ENCODE assay signal across 8 mouse cellular contexts in genomic region chr17:29887881-29888826, GRCm38 (mm10).
A peak's percentile ranks its signal among the peaks of the same experiment; 100 is the strongest.
DNase-seq lines count a peak whose midpoint lies in the region; ATAC-seq and TF ChIP-seq lines count a peak whose summit lies in the region.

No protein-coding gene starts in this region.

- H3K9me3 ChIP-seq in forebrain, embryonic 15.5 days: no peaks in the 10 kb centered on the region
- H3K9me3 ChIP-seq in hindbrain, embryonic 13.5 days: no peaks in the 10 kb centered on the region
- no peaks in the 10 kb centered on the region for H3K9me3 ChIP-seq in midbrain, embryonic 15.5 days

- TF ChIP-seq POLR2A in lung, adult 2 months (IDR thresholded peaks at IDR 0.05; ENCODE audit: borderline replicate concordance, extremely low read depth, low read depth, low read length): no peak
- TF ChIP-seq POLR2A in brain, embryonic 14.5 days (IDR thresholded peaks at IDR 0.05; ENCODE audit: borderline replicate concordance, extremely low read depth, insufficient read depth, insufficient read length, poor library complexity, severe bottlenecking): peak; percentile 62

- peak; percentile 44 for ATAC-seq in forebrain, embryonic 15.5 days (replicated peaks)
- ATAC-seq in hindbrain, embryonic 13.5 days (ENCODE audit: low FRiP score): peak; percentile 62
- peak; percentile 58 for ATAC-seq in midbrain, embryonic 15.5 days (replicated peaks)

- peak overlapping the region; percentile 97 for H3K4me2 ChIP-seq in forebrain, embryonic 15.5 days (replicated peaks)
- peak overlapping the region; percentile 95 for H3K4me2 ChIP-seq in hindbrain, embryonic 13.5 days
- H3K4me2 ChIP-seq in midbrain, embryonic 15.5 days: peak overlapping the region; percentile 96

- H3K27ac ChIP-seq in forebrain, embryonic 15.5 days (replicated peaks): peak overlapping the region; percentile 94
- H3K27ac ChIP-seq in hindbrain, embryonic 13.5 days: peak overlapping the region; percentile 92
- H3K27ac ChIP-seq in midbrain, embryonic 15.5 days: peak overlapping the region; percentile 91

- TF ChIP-seq CTCF in lung, adult 2 months (IDR thresholded peaks at IDR 0.05; ENCODE audit: insufficient read depth, low read length): no peak
- TF ChIP-seq CTCF in brain, embryonic 14.5 days (IDR thresholded peaks at IDR 0.05; ENCODE audit: borderline replicate concordance, extremely low read depth, insufficient read depth, insufficient read length): no peak

- under 1% methylated on average over 89 of the region's 93 CpGs for WGBS in lung, adult 2 months
- WGBS in forebrain, embryonic 15.5 days: under 1% methylated on average over 91 of the region's 93 CpGs
- under 1% methylated on average over 62 of the region's 93 CpGs for WGBS in hindbrain, embryonic 13.5 days
- WGBS in midbrain, embryonic 15.5 days: under 1% methylated on average over 88 of the region's 93 CpGs

- peak; percentile 20 for DNase-seq in lung, adult 2 months
- DNase-seq in lung, postnatal 36 days: no peak
- DNase-seq in brain, embryonic 14.5 days (ENCODE audit: low read depth): peak; percentile 97
- DNase-seq in left cerebral cortex, postnatal 36 days (ENCODE audit: low spot score in 2 of 2): peak; percentile 49 to 58
- DNase-seq in urinary bladder, postnatal 25 days (ENCODE audit: low spot score): peak; percentile 36

- peak overlapping the region; percentile 87 for H3K9ac ChIP-seq in forebrain, embryonic 15.5 days (replicated peaks)
- H3K9ac ChIP-seq in hindbrain, embryonic 13.5 days: peak overlapping the region; percentile 87
- peak overlapping the region; percentile 74 for H3K9ac ChIP-seq in midbrain, embryonic 15.5 days

- H3K4me1 ChIP-seq in lung, adult 2 months (ENCODE audit: control insufficient read depth, insufficient read depth, low read length): peaks cover 14% of the 10 kb centered on the region
- peaks cover 72% of the 10 kb centered on the region for H3K4me1 ChIP-seq in forebrain, embryonic 15.5 days
- H3K4me1 ChIP-seq in hindbrain, embryonic 13.5 days (replicated peaks): peaks cover 76% of the 10 kb centered on the region
- H3K4me1 ChIP-seq in midbrain, embryonic 15.5 days: peaks cover 67% of the 10 kb centered on the region

- intact Hi-C loops in left cerebral cortex, postnatal 36 days (cut with DNase I): loop anchor here (5.0 kb wide), 4 partner anchors 89 to 569 kb away; partner anchors contain the start of gene Zfand3

- H3K36me3 ChIP-seq in forebrain, embryonic 15.5 days: no peaks in the 10 kb centered on the region
- H3K36me3 ChIP-seq in hindbrain, embryonic 13.5 days: no peaks in the 10 kb centered on the region
- H3K36me3 ChIP-seq in midbrain, embryonic 15.5 days (replicated peaks): no peaks in the 10 kb centered on the region

- H3K4me3 ChIP-seq in lung, adult 2 months (replicated peaks; ENCODE audit: extremely low read depth, low read depth, low read length): peak overlapping the region; percentile 51
- peak overlapping the region; percentile 79 for H3K4me3 ChIP-seq in forebrain, embryonic 15.5 days
- H3K4me3 ChIP-seq in hindbrain, embryonic 13.5 days: peak overlapping the region; percentile 71
- H3K4me3 ChIP-seq in midbrain, embryonic 15.5 days: peak overlapping the region; percentile 77

- H3K27me3 ChIP-seq in forebrain, embryonic 15.5 days: no peaks in the 10 kb centered on the region
- peaks cover 49% of the 10 kb centered on the region for H3K27me3 ChIP-seq in hindbrain, embryonic 13.5 days
- no peaks in the 10 kb centered on the region for H3K27me3 ChIP-seq in midbrain, embryonic 15.5 days (replicated peaks)
